Mouse (Mus musculus) ZHBTc4 (cell line): ENCODE results near the gene Ebf1.

ENCODE experiments used
- DNase-seq: peaks from one replicate; pipeline ENCODE4 v3.0.0-alpha.2; 2011; ENCODE audit warnings: low read depth, low spot score

The Ebf1 gene

GRCm38 (mm10) chr11:45017493-45017892, 400.4 kb downstream of the Ebf1 start:
- no peak for DNase-seq

- no peak for DNase-seq
These were observed 408.9 kb downstream of the Ebf1 start for GRCm38 (mm10) chr11:45026012-45026411.

GRCm38 (mm10) chr11:45026674-45027073, 409.6 kb downstream of the Ebf1 start:
- no peak for DNase-seq

- DNase-seq = no peak
These were observed 410.0 kb downstream of the Ebf1 start for GRCm38 (mm10) chr11:45027076-45027475.

- DNase-seq = no peak
These were observed 438.9 kb downstream of the Ebf1 start for GRCm38 (mm10) chr11:45055744-45056610.
